Mouse (Mus musculus): ENCODE data around the gene Prkn. TPM values are rescaled to one million over a fixed set of nuclear protein-coding genes. Genes with fewer than 3 reads are reported as not detected.
A peak's percentile ranks its signal among the peaks of the same experiment; 100 is the strongest.

The Prkn gene
- polyA plus RNA-seq, 1 experiment from 2014 or later = 0.96 TPM

GRCm38 (mm10) chr17:11978260-11978821 is 1138.2 kb downstream of the Prkn start:
- Histone ChIP-seq H3K9ac (ENCODE audit: low read depth, low read length) (no peak overlapping the region), H3K4me2 (replicated peaks; ENCODE audit: low read depth) (no peak overlapping the region), H3K27me3 (replicated peaks; ENCODE audit: control insufficient read depth, insufficient read depth, low read length) (no peaks in the 10 kb centered on the region), H3K36me3 (ENCODE audit: control insufficient read depth, insufficient read depth) (no peaks in the 10 kb centered on the region), H3K27ac (ENCODE audit: low read depth, low read length) (no peak overlapping the region), H3K4me1 (replicated peaks; ENCODE audit: control insufficient read depth, insufficient read depth, low read length) (no peaks in the 10 kb centered on the region), H3K4me3 (ENCODE audit: low read depth, low read length) (no peak overlapping the region), H3K9me3 (ENCODE audit: control insufficient read depth) (no peaks in the 10 kb centered on the region)
- TF ChIP-seq CTCF (IDR thresholded peaks at IDR 0.05; ENCODE audit: low read depth) = no peak
- WGBS = 55% methylated on average over 17 of the region's 17 CpGs
- no peak for ATAC-seq

GRCm38 (mm10) chr17:11981666-11982065 is 1141.5 kb downstream of the Prkn start:
- TF ChIP-seq CTCF (IDR thresholded peaks at IDR 0.05; ENCODE audit: low read depth) = no peak
- Histone ChIP-seq H3K4me3 (ENCODE audit: low read depth, low read length) (no peak overlapping the region), H3K9ac (ENCODE audit: low read depth, low read length) (no peak overlapping the region), H3K4me1 (replicated peaks; ENCODE audit: control insufficient read depth, insufficient read depth, low read length) (no peaks in the 10 kb centered on the region), H3K36me3 (ENCODE audit: control insufficient read depth, insufficient read depth) (no peaks in the 10 kb centered on the region), H3K27ac (ENCODE audit: low read depth, low read length) (no peak overlapping the region), H3K9me3 (ENCODE audit: control insufficient read depth) (no peaks in the 10 kb centered on the region), H3K4me2 (replicated peaks; ENCODE audit: low read depth) (no peak overlapping the region), H3K27me3 (replicated peaks; ENCODE audit: control insufficient read depth, insufficient read depth, low read length) (no peaks in the 10 kb centered on the region)
- no peak for ATAC-seq
- WGBS = 71% methylated on average over 9 of the region's 9 CpGs

GRCm38 (mm10) chr17:11988110-11988837 is 1148.1 kb downstream of the Prkn start:
- no peaks in the 10 kb centered on the region for H3K36me3 ChIP-seq (ENCODE audit: control insufficient read depth, insufficient read depth)
- no peak for TF ChIP-seq CTCF (IDR thresholded peaks at IDR 0.05; ENCODE audit: low read depth)
- 0 out of 2 replicates have a peak, but pooled peaks have one; percentile 16 for ATAC-seq
- no peak overlapping the region for H3K9ac ChIP-seq (ENCODE audit: low read depth, low read length)
- no peaks in the 10 kb centered on the region for H3K4me1 ChIP-seq (replicated peaks; ENCODE audit: control insufficient read depth, insufficient read depth, low read length)
- WGBS = 53% methylated on average over 14 of the region's 14 CpGs
- no peaks in the 10 kb centered on the region for H3K9me3 ChIP-seq (ENCODE audit: control insufficient read depth)
- peaks cover 6% of the 10 kb centered on the region; the same call in 1 of the 2 replicates for H3K27me3 ChIP-seq (replicated peaks; ENCODE audit: control insufficient read depth, insufficient read depth, low read length)
- no peak overlapping the region for H3K4me3 ChIP-seq (ENCODE audit: low read depth, low read length)
- no peak overlapping the region for H3K4me2 ChIP-seq (replicated peaks; ENCODE audit: low read depth)
- H3K27ac ChIP-seq (ENCODE audit: low read depth, low read length) = no peak overlapping the region

GRCm38 (mm10) chr17:11989296-11989695 is 1149.1 kb downstream of the Prkn start:
- no peak for ATAC-seq
- WGBS = 72% methylated on average over 4 of the region's 4 CpGs
- no peak for TF ChIP-seq CTCF (IDR thresholded peaks at IDR 0.05; ENCODE audit: low read depth)
- no peaks in the 10 kb centered on the region for H3K36me3 ChIP-seq (ENCODE audit: control insufficient read depth, insufficient read depth)
- H3K4me1 ChIP-seq (replicated peaks; ENCODE audit: control insufficient read depth, insufficient read depth, low read length) = no peaks in the 10 kb centered on the region
- no peak overlapping the region for H3K4me2 ChIP-seq (replicated peaks; ENCODE audit: low read depth)
- no peak overlapping the region for H3K4me3 ChIP-seq (ENCODE audit: low read depth, low read length)
- H3K9me3 ChIP-seq (ENCODE audit: control insufficient read depth) = no peaks in the 10 kb centered on the region
- H3K9ac ChIP-seq (ENCODE audit: low read depth, low read length) = no peak overlapping the region
- H3K27ac ChIP-seq (ENCODE audit: low read depth, low read length) = no peak overlapping the region
- H3K27me3 ChIP-seq (replicated peaks; ENCODE audit: control insufficient read depth, insufficient read depth, low read length) = peaks cover 6% of the 10 kb centered on the region; the same call in 1 of the 2 replicates

GRCm38 (mm10) chr17:11990386-11991087 is 1150.4 kb downstream of the Prkn start:
- Histone ChIP-seq H3K4me3 (ENCODE audit: low read depth, low read length) (no peak overlapping the region), H3K27me3 (replicated peaks; ENCODE audit: control insufficient read depth, insufficient read depth, low read length) (peaks cover 6% of the 10 kb centered on the region; the same call in 1 of the 2 replicates), H3K4me1 (replicated peaks; ENCODE audit: control insufficient read depth, insufficient read depth, low read length) (no peaks in the 10 kb centered on the region), H3K36me3 (ENCODE audit: control insufficient read depth, insufficient read depth) (no peaks in the 10 kb centered on the region), H3K9me3 (ENCODE audit: control insufficient read depth) (no peaks in the 10 kb centered on the region), H3K4me2 (replicated peaks; ENCODE audit: low read depth) (no peak overlapping the region), H3K27ac (ENCODE audit: low read depth, low read length) (no peak overlapping the region), H3K9ac (ENCODE audit: low read depth, low read length) (no peak overlapping the region)
- no peak for ATAC-seq
- TF ChIP-seq CTCF (IDR thresholded peaks at IDR 0.05; ENCODE audit: low read depth) = no peak
- 88% methylated on average over 11 of the region's 11 CpGs for WGBS

GRCm38 (mm10) chr17:11993249-11993648 is 1153.1 kb downstream of the Prkn start:
- Histone ChIP-seq H3K4me3 (ENCODE audit: low read depth, low read length) (no peak overlapping the region), H3K27ac (ENCODE audit: low read depth, low read length) (no peak overlapping the region), H3K9ac (ENCODE audit: low read depth, low read length) (no peak overlapping the region), H3K27me3 (replicated peaks; ENCODE audit: control insufficient read depth, insufficient read depth, low read length) (peaks cover 6% of the 10 kb centered on the region; the same call in 1 of the 2 replicates), H3K36me3 (ENCODE audit: control insufficient read depth, insufficient read depth) (no peaks in the 10 kb centered on the region), H3K9me3 (ENCODE audit: control insufficient read depth) (no peaks in the 10 kb centered on the region), H3K4me1 (replicated peaks; ENCODE audit: control insufficient read depth, insufficient read depth, low read length) (no peaks in the 10 kb centered on the region), H3K4me2 (replicated peaks; ENCODE audit: low read depth) (no peak overlapping the region)
- 31% methylated on average over 8 of the region's 8 CpGs for WGBS
- peak; percentile 74 for TF ChIP-seq CTCF (IDR thresholded peaks at IDR 0.05; ENCODE audit: low read depth)
- ATAC-seq = no peak
